Mouse (Mus musculus): ENCODE measurements around the gene Atf4.

- TF ChIP-seq POLR2A (IDR thresholded peaks at IDR 0.05; ENCODE audit: low read depth, low read length) (no peak; the same call in 1 of the 2 replicates), CTCF (IDR thresholded peaks at IDR 0.05; ENCODE audit: borderline replicate concordance, insufficient read depth, low read length) (no peak)
These were observed 700 bp downstream of the Atf4 start for GRCm38 (mm10) chr15:80255646-80256121.
